Mouse (Mus musculus): ENCODE data around the gene Krtap9-5. TPM values are rescaled to one million over a fixed set of nuclear protein-coding genes. Genes with fewer than 3 reads are reported as not detected.

The Krtap9-5 gene
- not detected for polyA plus RNA-seq (2015; fragmentation: Illumina TruSeq; extraction: RNeasy Lipid Tissue Mini Kit (QIAGEN cat#74804); ENCODE audit: insufficient read depth, low replicate concordance)

DNA sequence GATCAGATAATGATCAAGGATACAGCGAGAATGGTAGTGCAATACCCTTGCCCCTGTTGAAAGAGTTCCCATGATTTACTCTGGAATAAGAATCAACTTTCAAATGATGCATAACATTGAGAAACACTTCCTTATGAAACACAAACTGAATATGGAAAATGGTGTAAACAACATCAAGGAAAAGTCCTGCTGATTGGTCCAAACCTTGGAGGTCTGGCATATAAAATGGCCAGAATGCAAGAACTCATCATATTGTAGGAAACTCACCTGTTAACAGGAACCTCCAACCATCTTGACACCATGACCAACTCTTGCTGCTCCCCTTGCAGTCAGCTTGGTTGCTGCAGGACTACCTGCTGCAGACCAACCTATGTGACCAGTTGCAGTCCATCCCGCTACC, at the start of gene Krtap9-5:
TSS of gene Krtap9-5 (plus strand) at position 301 of the 400 bp plus-strand sequence.

DNA sequence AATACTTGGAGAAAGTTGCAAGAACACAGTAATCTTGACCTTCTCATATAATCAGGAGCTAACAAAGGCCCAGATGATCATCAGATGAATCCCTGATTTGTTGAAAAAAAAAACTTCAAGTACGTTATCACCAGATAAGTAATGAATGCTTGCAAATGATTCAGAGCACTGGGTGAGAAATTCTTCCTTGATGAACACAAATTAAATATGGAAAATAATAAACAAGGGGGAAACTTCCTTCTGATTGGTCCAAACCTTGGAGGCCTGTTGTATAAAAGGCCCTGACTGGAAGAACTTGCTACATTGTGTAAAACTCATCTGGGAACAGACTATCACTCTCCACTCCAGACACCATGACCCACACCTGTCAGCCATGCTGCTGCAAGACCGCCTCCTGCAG, 40.7 kb upstream of the Krtap9-5 start, which contains the start of gene Krtap31-1:
TSS of gene Krtap31-1 (plus strand) at position 301 of the 400 bp plus-strand sequence.

DNA sequence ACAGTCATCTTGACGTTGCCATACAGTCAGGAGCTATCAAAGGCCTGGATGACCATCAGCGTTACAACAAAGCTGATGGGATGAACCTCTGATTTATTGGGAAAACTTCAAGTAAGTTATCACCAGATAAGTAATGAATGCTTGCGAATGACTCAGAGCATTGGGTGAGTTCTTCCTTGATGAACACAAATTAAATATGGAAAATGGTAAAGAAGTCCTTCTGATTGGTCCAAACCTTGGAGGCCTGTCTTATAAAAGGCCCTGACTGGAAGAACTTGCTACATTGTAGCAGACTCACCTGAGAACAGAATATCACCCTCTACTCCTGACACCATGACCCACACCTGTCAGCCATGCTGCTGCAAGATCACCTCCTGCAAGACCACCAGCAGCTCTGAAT, 33.8 kb upstream of the Krtap9-5 start, which contains the start of gene Gm11565:
TSS of gene Gm11565 (plus strand) at position 301 of the 400 bp plus-strand sequence.

DNA sequence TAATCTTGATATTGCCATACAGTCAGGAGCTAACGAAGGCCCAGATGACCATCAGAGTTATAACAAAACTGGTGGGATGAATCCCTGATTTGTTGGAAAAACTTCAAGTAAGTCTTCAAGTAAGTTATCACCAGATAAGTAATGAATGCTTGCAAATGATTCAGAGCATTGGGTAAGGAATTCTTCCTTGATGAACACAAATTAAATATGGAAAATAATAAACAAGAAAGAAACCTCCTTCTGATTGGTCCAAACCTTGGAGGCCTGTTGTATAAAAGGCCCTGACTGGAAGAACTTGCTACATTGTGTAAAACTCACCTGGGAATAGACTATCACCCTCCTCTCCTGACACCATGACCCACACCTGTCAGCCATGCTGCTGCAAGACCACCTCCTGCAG, 12.3 kb upstream of the Krtap9-5 start, which contains the start of gene Krtap31-2:
TSS of gene Krtap31-2 (plus strand) at position 301 of the 400 bp plus-strand sequence.

DNA sequence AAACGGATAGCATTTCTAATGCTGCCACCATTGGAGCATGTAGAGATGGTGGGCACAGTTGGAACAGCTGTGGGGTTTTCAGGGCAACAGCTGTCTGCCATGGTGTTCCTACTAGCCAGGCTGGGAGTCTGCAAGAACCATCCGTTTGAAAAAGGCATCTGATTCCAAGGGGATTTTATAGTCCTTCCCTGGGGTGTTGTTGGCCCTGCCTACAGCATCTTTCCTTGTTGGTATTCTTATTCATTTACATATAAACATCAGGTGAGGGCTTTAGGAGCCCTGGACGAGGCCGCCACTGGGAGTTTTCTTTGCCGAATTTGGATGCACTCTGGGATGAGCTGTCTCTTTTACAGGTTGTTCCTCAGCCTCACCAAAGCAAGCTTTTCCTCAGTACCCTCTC, 30.7 kb downstream of the Krtap9-5 start, which contains the start of gene Krtap29-1:
TSS of gene Krtap29-1 (minus strand) at position 101 of the 400 bp plus-strand sequence.

DNA sequence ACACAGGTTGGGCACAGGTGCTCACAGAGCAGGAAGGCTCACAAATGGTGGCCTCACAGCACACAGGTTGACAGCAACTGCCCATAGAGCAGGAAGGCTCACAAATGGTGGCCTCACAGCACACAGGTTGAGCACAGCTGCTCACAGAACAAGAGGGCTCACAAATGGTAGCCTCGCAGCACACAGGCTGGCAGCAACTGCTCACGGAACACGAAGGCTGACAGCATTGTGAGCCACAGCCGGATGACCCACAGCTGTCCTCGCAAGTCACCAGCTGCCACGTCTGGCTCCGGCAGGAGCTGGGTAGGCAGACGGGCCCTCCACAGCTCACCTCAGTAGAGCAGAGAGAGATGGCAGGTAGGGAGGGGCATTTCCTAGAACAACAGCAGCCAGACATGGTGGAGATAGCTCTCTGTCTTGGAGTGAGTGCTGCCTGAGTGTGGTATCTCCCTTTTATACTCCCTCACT, 37.9 kb downstream of the Krtap9-5 start, which contains the start of gene Krtap16-1:
TSS of gene Krtap16-1 (minus strand) at position 418 of the 468 bp plus-strand sequence.

DNA sequence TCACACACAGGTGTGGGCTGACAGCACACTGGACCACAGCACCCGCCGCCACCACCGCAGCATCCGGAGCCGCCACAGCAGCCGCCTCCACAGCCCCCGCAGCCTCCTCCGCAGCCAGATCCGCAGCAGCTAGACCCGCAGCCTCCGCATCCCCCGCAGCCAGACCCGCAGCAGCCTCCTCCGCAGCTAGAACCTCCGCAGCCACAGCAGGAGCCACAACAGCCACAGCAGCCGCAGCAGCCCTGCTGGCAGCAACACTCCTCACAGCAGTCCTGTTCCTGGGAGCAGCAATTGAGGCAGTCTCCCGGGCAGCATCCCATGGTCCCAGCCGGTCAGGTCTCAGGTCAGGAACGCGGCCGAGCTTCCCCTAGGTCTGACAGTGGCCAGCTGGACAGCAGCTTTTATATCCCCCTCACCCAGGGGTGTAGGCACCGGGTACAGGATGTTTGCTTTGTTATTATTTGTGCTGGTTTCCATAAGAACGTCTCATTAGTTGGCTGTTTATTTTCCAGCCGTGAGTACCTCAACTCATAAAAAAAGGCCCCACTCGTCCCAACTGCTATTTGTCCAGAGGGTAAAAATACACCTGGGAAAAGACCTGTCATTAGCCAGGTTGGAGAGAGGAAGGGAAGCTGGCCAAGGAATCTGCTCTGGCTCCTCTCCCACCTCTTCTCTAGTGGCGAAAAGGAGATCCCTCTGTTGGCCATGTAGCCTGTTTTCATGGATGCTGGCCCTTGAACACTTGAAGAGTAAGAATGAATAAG, 45.5 kb downstream of the Krtap9-5 start, which contains the start of gene Krtap17-1:
TSS of gene Krtap17-1 (minus strand) at position 375 of the 764 bp plus-strand sequence.

Other genes with a start within 250 kb of the Krtap9-5 start
- not detected for gene Gm14180, start 214.2 kb upstream of the Krtap9-5 start, polyA plus RNA-seq (2015; fragmentation: Illumina TruSeq; extraction: RNeasy Lipid Tissue Mini Kit (QIAGEN cat#74804); ENCODE audit: insufficient read depth, low replicate concordance)
- not detected for gene Gm11595, start 175.6 kb upstream of the Krtap9-5 start, polyA plus RNA-seq (2015; fragmentation: Illumina TruSeq; extraction: RNeasy Lipid Tissue Mini Kit (QIAGEN cat#74804); ENCODE audit: insufficient read depth, low replicate concordance)
- not detected for gene Krtap4-8, start 167.8 kb upstream of the Krtap9-5 start, polyA plus RNA-seq (2015; fragmentation: Illumina TruSeq; extraction: RNeasy Lipid Tissue Mini Kit (QIAGEN cat#74804); ENCODE audit: insufficient read depth, low replicate concordance)
- not detected for gene Krtap4-9, start 163.3 kb upstream of the Krtap9-5 start, polyA plus RNA-seq (2015; fragmentation: Illumina TruSeq; extraction: RNeasy Lipid Tissue Mini Kit (QIAGEN cat#74804); ENCODE audit: insufficient read depth, low replicate concordance)
- gene Gm11596, start 155.0 kb upstream of the Krtap9-5 start, polyA plus RNA-seq (2015; fragmentation: Illumina TruSeq; extraction: RNeasy Lipid Tissue Mini Kit (QIAGEN cat#74804); ENCODE audit: insufficient read depth, low replicate concordance) = not detected
- gene Gm11569, start 149.5 kb upstream of the Krtap9-5 start, polyA plus RNA-seq (2015; fragmentation: Illumina TruSeq; extraction: RNeasy Lipid Tissue Mini Kit (QIAGEN cat#74804); ENCODE audit: insufficient read depth, low replicate concordance) = not detected
- gene Gm11554, start 144.0 kb upstream of the Krtap9-5 start, polyA plus RNA-seq (2015; fragmentation: Illumina TruSeq; extraction: RNeasy Lipid Tissue Mini Kit (QIAGEN cat#74804); ENCODE audit: insufficient read depth, low replicate concordance) = not detected
- gene Krtap4-13, start 138.6 kb upstream of the Krtap9-5 start, polyA plus RNA-seq (2015; fragmentation: Illumina TruSeq; extraction: RNeasy Lipid Tissue Mini Kit (QIAGEN cat#74804); ENCODE audit: insufficient read depth, low replicate concordance) = not detected
- gene Gm11564, start 132.8 kb upstream of the Krtap9-5 start, polyA plus RNA-seq (2015; fragmentation: Illumina TruSeq; extraction: RNeasy Lipid Tissue Mini Kit (QIAGEN cat#74804); ENCODE audit: insufficient read depth, low replicate concordance) = not detected
- not detected for gene 2300003K06Rik, start 110.4 kb upstream of the Krtap9-5 start, polyA plus RNA-seq (2015; fragmentation: Illumina TruSeq; extraction: RNeasy Lipid Tissue Mini Kit (QIAGEN cat#74804); ENCODE audit: insufficient read depth, low replicate concordance)
- not detected for gene Krtap4-16, start 96.9 kb upstream of the Krtap9-5 start, polyA plus RNA-seq (2015; fragmentation: Illumina TruSeq; extraction: RNeasy Lipid Tissue Mini Kit (QIAGEN cat#74804); ENCODE audit: insufficient read depth, low replicate concordance)
- gene Gm11568, start 90.6 kb upstream of the Krtap9-5 start, polyA plus RNA-seq (2015; fragmentation: Illumina TruSeq; extraction: RNeasy Lipid Tissue Mini Kit (QIAGEN cat#74804); ENCODE audit: insufficient read depth, low replicate concordance) = not detected
- not detected for gene Gm11559, start 84.0 kb upstream of the Krtap9-5 start, polyA plus RNA-seq (2015; fragmentation: Illumina TruSeq; extraction: RNeasy Lipid Tissue Mini Kit (QIAGEN cat#74804); ENCODE audit: insufficient read depth, low replicate concordance)
- not detected for gene Krtap9-1, start 75.1 kb upstream of the Krtap9-5 start, polyA plus RNA-seq (2015; fragmentation: Illumina TruSeq; extraction: RNeasy Lipid Tissue Mini Kit (QIAGEN cat#74804); ENCODE audit: insufficient read depth, low replicate concordance)
- gene Gm11567, start 69.3 kb upstream of the Krtap9-5 start, polyA plus RNA-seq (2015; fragmentation: Illumina TruSeq; extraction: RNeasy Lipid Tissue Mini Kit (QIAGEN cat#74804); ENCODE audit: insufficient read depth, low replicate concordance) = not detected
- gene Krtap31-1, start 40.6 kb upstream of the Krtap9-5 start, polyA plus RNA-seq (2015; fragmentation: Illumina TruSeq; extraction: RNeasy Lipid Tissue Mini Kit (QIAGEN cat#74804); ENCODE audit: insufficient read depth, low replicate concordance) = not detected
- not detected for gene Gm11565, start 33.7 kb upstream of the Krtap9-5 start, polyA plus RNA-seq (2015; fragmentation: Illumina TruSeq; extraction: RNeasy Lipid Tissue Mini Kit (QIAGEN cat#74804); ENCODE audit: insufficient read depth, low replicate concordance)
- not detected for gene Krtap31-2, start 12.2 kb upstream of the Krtap9-5 start, polyA plus RNA-seq (2015; fragmentation: Illumina TruSeq; extraction: RNeasy Lipid Tissue Mini Kit (QIAGEN cat#74804); ENCODE audit: insufficient read depth, low replicate concordance)
- gene Krtap29-1, start 30.6 kb downstream of the Krtap9-5 start, polyA plus RNA-seq (2015; fragmentation: Illumina TruSeq; extraction: RNeasy Lipid Tissue Mini Kit (QIAGEN cat#74804); ENCODE audit: insufficient read depth, low replicate concordance) = not detected
- not detected for gene Krtap16-1, start 38.1 kb downstream of the Krtap9-5 start, polyA plus RNA-seq (2015; fragmentation: Illumina TruSeq; extraction: RNeasy Lipid Tissue Mini Kit (QIAGEN cat#74804); ENCODE audit: insufficient read depth, low replicate concordance)
- not detected for gene Krtap17-1, start 45.5 kb downstream of the Krtap9-5 start, polyA plus RNA-seq (2015; fragmentation: Illumina TruSeq; extraction: RNeasy Lipid Tissue Mini Kit (QIAGEN cat#74804); ENCODE audit: insufficient read depth, low replicate concordance)
- not detected for gene Krt33a, start 67.7 kb downstream of the Krtap9-5 start, polyA plus RNA-seq (2015; fragmentation: Illumina TruSeq; extraction: RNeasy Lipid Tissue Mini Kit (QIAGEN cat#74804); ENCODE audit: insufficient read depth, low replicate concordance)
- gene Krt33b, start 81.4 kb downstream of the Krtap9-5 start, polyA plus RNA-seq (2015; fragmentation: Illumina TruSeq; extraction: RNeasy Lipid Tissue Mini Kit (QIAGEN cat#74804); ENCODE audit: insufficient read depth, low replicate concordance) = not detected
- not detected for gene Krt34, start 93.1 kb downstream of the Krtap9-5 start, polyA plus RNA-seq (2015; fragmentation: Illumina TruSeq; extraction: RNeasy Lipid Tissue Mini Kit (QIAGEN cat#74804); ENCODE audit: insufficient read depth, low replicate concordance)
- gene Krt31, start 102.1 kb downstream of the Krtap9-5 start, polyA plus RNA-seq (2015; fragmentation: Illumina TruSeq; extraction: RNeasy Lipid Tissue Mini Kit (QIAGEN cat#74804); ENCODE audit: insufficient read depth, low replicate concordance) = not detected
- not detected for gene Krt32, start 139.8 kb downstream of the Krtap9-5 start, polyA plus RNA-seq (2015; fragmentation: Illumina TruSeq; extraction: RNeasy Lipid Tissue Mini Kit (QIAGEN cat#74804); ENCODE audit: insufficient read depth, low replicate concordance)
- not detected for gene Krt35, start 147.8 kb downstream of the Krtap9-5 start, polyA plus RNA-seq (2015; fragmentation: Illumina TruSeq; extraction: RNeasy Lipid Tissue Mini Kit (QIAGEN cat#74804); ENCODE audit: insufficient read depth, low replicate concordance)
- not detected for gene Krt36, start 157.2 kb downstream of the Krtap9-5 start, polyA plus RNA-seq (2015; fragmentation: Illumina TruSeq; extraction: RNeasy Lipid Tissue Mini Kit (QIAGEN cat#74804); ENCODE audit: insufficient read depth, low replicate concordance)
- gene Krt13, start 173.1 kb downstream of the Krtap9-5 start, polyA plus RNA-seq (2015; fragmentation: Illumina TruSeq; extraction: RNeasy Lipid Tissue Mini Kit (QIAGEN cat#74804); ENCODE audit: insufficient read depth, low replicate concordance) = not detected
- gene Krt15, start 187.5 kb downstream of the Krtap9-5 start, polyA plus RNA-seq (2015; fragmentation: Illumina TruSeq; extraction: RNeasy Lipid Tissue Mini Kit (QIAGEN cat#74804); ENCODE audit: insufficient read depth, low replicate concordance) = not detected
- 0.37 TPM for gene Krt19, start 200.2 kb downstream of the Krtap9-5 start, polyA plus RNA-seq (2015; fragmentation: Illumina TruSeq; extraction: RNeasy Lipid Tissue Mini Kit (QIAGEN cat#74804); ENCODE audit: insufficient read depth, low replicate concordance)
- gene Krt9, start 244.8 kb downstream of the Krtap9-5 start, polyA plus RNA-seq (2015; fragmentation: Illumina TruSeq; extraction: RNeasy Lipid Tissue Mini Kit (QIAGEN cat#74804); ENCODE audit: insufficient read depth, low replicate concordance) = not detected

All from spleen, adult 10 weeks (tissue).